Mouse (Mus musculus) lung, postnatal 0 days (tissue): Measurements from ENCODE around the gene A130010J15Rik.

Experiments
- CTCF ChIP-seq: IDR thresholded peaks from 2 replicates; pipeline ENCODE4 v1.5.1; 2016; ENCODE audit warnings: antibody characterized with exemption, mild to moderate bottlenecking
- EP300 ChIP-seq: IDR thresholded peaks from 2 replicates; pipeline ENCODE4 v1.6.1; 2016; ENCODE audit warnings: antibody characterized with exemption, mild to moderate bottlenecking, control low read depth

- TF ChIP-seq CTCF (no peak), EP300 (no peak)
Measured at GRCm38 (mm10) chr1:193211371-193211770, 43.5 kb downstream of the A130010J15Rik start.
